In genomic region chr16:86309696-86310095, GRCm38 (mm10) we compare ENCODE assay signal across 20 mouse cellular contexts.
DNase-seq lines count a peak whose midpoint lies in the region; ATAC-seq lines count a peak whose summit lies in the region.
"Had no signal": no experiment of that assay in that cellular context is flagged by ENCODE, and none has a peak within 500 bp of the region (broad histone marks: within the 10 kb centered on the region; RNA-seq: fewer than 3 reads in every experiment).

No protein-coding gene starts in this region.

- peaks cover 2% of the 10 kb centered on the region; the same call in 1 of the 2 replicates for H3K27me3 ChIP-seq in limb, embryonic 13.5 days
- no peaks in the 10 kb centered on the region for H3K27me3 ChIP-seq in limb, embryonic 10.5 days (ENCODE audit: low read depth, poor library complexity, severe bottlenecking)
- H3K27me3 ChIP-seq: hindbrain, embryonic 12.5 days; kidney, embryonic 15.5 days; limb, embryonic 15.5 days; liver, embryonic 15.5 days; megakaryocyte, embryonic 14.5 days; midbrain, embryonic 13.5 days had no signal

- peak; percentile 67; the same call in 1 of the 2 replicates for ATAC-seq in limb, embryonic 13.5 days (ENCODE audit: low FRiP score, low read depth)
- no peak for ATAC-seq in CD4-positive, CD25-positive, alpha-beta regulatory T cell, adult 4 months
- ATAC-seq: activated CD4-positive, CD25-positive, alpha-beta regulatory T cell, adult 4 months; intestine, postnatal 0 days; midbrain, embryonic 13.5 days had no signal

- H3K27ac ChIP-seq in limb, embryonic 13.5 days, result no peak overlapping the region
- H3K27ac ChIP-seq in limb, embryonic 10.5 days, result no peak overlapping the region
- H3K27ac ChIP-seq: gastrocnemius, adult 2 months; hindbrain, embryonic 12.5 days; kidney, embryonic 15.5 days; limb, embryonic 15.5 days; liver, embryonic 15.5 days; midbrain, embryonic 13.5 days had no signal

- no peaks in the 10 kb centered on the region for H3K9me3 ChIP-seq in limb, embryonic 13.5 days
- H3K9me3 ChIP-seq in limb, embryonic 10.5 days (replicated peaks), result no peaks in the 10 kb centered on the region
- H3K9me3 ChIP-seq: hindbrain, embryonic 12.5 days; kidney, embryonic 15.5 days; limb, embryonic 15.5 days; liver, embryonic 15.5 days; megakaryocyte, embryonic 14.5 days; midbrain, embryonic 13.5 days had no signal

- no peak overlapping the region for H3K4me2 ChIP-seq in limb, embryonic 13.5 days (replicated peaks)
- H3K4me2 ChIP-seq: hindbrain, embryonic 12.5 days; kidney, embryonic 15.5 days; limb, embryonic 15.5 days; liver, embryonic 15.5 days; midbrain, embryonic 13.5 days had no signal

- no peaks in the 10 kb centered on the region for H3K36me3 ChIP-seq in limb, embryonic 13.5 days
- no peaks in the 10 kb centered on the region for H3K36me3 ChIP-seq in limb, embryonic 10.5 days
- H3K36me3 ChIP-seq: hindbrain, embryonic 12.5 days; kidney, embryonic 15.5 days; limb, embryonic 15.5 days; liver, embryonic 15.5 days; midbrain, embryonic 13.5 days had no signal

- no peaks in the 10 kb centered on the region for H3K4me1 ChIP-seq in limb, embryonic 13.5 days
- peaks cover 7% of the 10 kb centered on the region; the same call in 1 of the 2 replicates for H3K4me1 ChIP-seq in limb, embryonic 10.5 days
- H3K4me1 ChIP-seq: hindbrain, embryonic 12.5 days; kidney, embryonic 15.5 days; limb, embryonic 15.5 days; liver, embryonic 15.5 days; megakaryocyte, embryonic 14.5 days; midbrain, embryonic 13.5 days had no signal

- 17% methylated on average over 2 of the region's 2 CpGs for WGBS in limb, embryonic 13.5 days
- WGBS in limb, embryonic 10.5 days, result 46% methylated on average over 2 of the region's 2 CpGs

- H3K9ac ChIP-seq in limb, embryonic 13.5 days, result no peak overlapping the region
- H3K9ac ChIP-seq: hindbrain, embryonic 12.5 days; kidney, embryonic 15.5 days; limb, embryonic 15.5 days; liver, embryonic 15.5 days; midbrain, embryonic 13.5 days had no signal

- DNase-seq in cerebellum, adult 9-11 months, result peak; percentile 2
- DNase-seq in cerebellum, postnatal 25 days, result no peak
- DNase-seq in limb, embryonic 10.5 days (ENCODE audit: low spot score), result no peak
- DNase-seq in brain, adult 2 months (ENCODE audit: low read depth, low spot score), result peak; percentile 66
- DNase-seq in telencephalon, adult 2 months (ENCODE audit: low read depth, low spot score), result peak; percentile 9
- DNase-seq: adrenal gland, adult 8-10 months; B cell, adult 2 months; gastrocnemius, adult 2 months; kidney, postnatal 4 days; lung, postnatal 36 days had no signal

- no peak overlapping the region for H3K4me3 ChIP-seq in limb, embryonic 13.5 days
- H3K4me3 ChIP-seq in limb, embryonic 10.5 days, result no peak overlapping the region
- H3K4me3 ChIP-seq: gastrocnemius, adult 2 months; hindbrain, embryonic 12.5 days; kidney, embryonic 15.5 days; limb, embryonic 15.5 days; liver, embryonic 15.5 days; megakaryocyte, embryonic 14.5 days; midbrain, embryonic 13.5 days had no signal

Comparison
In these comparisons a context has a peak if more than half of its experiments do, and no peak if none do; other contexts are left out.
1. DNase-seq: peak in cerebellum, adult 9-11 months (single experiment), brain, adult 2 months (single experiment) and telencephalon, adult 2 months (single experiment); none in cerebellum, postnatal 25 days (0 of 2) and limb, embryonic 10.5 days (single experiment).